Mouse (Mus musculus) embryonic stem cell, embryonic (primary cell): Measurements from ENCODE around the gene Atf7ip.

ENCODE experiments used
- CTCF ChIA-PET, 4 experiments: fragments of 300-600 bp in 2 of 4; fragments of 350-600 bp in 2 of 4; sonication (Branson Sonifier 250); formaldehyde crosslinking; loops; one replicate each; lab custom pipeline; 2022; ENCODE audit warnings: inconsistent platforms in 2 of 4; lab: Charles Lee
- POLR2A ChIA-PET, 4 experiments: fragments of 300-600 bp in 2 of 4; fragments of 350-600 bp in 2 of 4; sonication (Branson Sonifier 250); formaldehyde crosslinking; loops; one replicate each; lab custom pipeline; 2022; ENCODE audit warnings: antibody characterized with exemption in 4 of 4, inconsistent platforms in 1 of 4; lab: Charles Lee

Atf7ip gene

DNA sequence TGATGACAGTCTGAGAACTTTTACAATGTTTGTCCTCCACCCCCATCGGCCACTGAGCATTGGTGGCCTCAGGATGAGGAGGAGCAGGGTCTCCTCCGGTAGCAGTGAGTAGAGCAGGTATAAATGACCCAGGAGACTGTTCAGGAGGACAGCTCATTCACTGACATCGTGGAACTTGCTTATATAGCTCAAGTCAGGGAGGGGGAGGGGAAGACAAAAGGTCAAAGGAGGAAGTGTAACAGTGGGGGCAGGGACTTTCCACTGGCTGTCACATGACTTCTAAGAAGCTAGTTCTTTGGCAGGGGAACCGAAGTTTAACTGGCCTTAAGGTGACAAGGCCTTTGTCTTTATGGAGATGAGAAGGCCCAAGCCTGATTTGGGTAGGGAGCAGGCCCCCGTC, 8.2 kb upstream of the Atf7ip start:
- POLR2A ChIA-PET, result interaction anchor here (0.5 to 12.3 kb wide), 33 partner anchors 8 to 62 kb away, joined by 3 to 273 read pairs (median 4); partner anchors contain the start of gene Atf7ip (in 1 of the 4)
- CTCF ChIA-PET, result interaction anchor here in 1 of 4 experiments (0.9 kb wide), 1 partner anchor 28 kb away, joined by 3 read pairs; no protein-coding TSS in a partner anchor

DNA sequence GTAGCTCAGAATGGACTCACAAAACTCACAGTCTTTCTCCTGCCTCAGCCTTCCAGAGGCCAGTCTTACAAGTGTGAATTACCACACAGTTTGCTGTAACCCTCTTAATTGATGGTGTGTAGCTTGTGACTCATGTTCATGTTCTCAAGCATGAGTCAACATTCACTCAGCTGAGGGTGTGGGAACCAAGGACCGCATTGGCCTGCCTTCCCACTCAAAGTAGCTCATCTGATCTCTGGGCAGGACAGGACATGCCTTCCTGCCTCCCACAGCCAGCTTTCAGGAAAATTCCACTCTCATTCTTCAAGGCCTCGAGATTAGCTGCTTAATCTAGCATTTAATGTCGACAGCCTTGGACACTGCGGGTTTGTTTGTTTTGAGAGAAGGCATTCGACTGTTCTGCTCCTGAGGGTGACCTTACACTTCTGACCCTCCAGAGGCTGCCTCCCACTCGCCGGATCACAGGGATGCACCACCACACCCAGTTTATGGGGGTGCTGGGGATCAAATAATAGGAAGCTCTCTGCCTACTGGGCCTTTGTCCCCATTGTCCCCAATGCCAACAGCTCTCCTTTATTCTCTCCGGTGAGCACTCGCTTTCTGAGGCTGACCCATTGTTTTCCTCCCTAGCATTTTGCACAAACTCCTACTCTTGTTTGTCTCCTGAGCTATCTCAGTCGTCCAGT, 6.5 kb upstream of the Atf7ip start:
- POLR2A ChIA-PET, result interaction anchor here (0.7 to 12.3 kb wide), 73 partner anchors 8 to 305 kb away, joined by 3 to 210 read pairs (median 6); partner anchors contain the start of gene Hist4h4 (in 1 of the 4)

DNA sequence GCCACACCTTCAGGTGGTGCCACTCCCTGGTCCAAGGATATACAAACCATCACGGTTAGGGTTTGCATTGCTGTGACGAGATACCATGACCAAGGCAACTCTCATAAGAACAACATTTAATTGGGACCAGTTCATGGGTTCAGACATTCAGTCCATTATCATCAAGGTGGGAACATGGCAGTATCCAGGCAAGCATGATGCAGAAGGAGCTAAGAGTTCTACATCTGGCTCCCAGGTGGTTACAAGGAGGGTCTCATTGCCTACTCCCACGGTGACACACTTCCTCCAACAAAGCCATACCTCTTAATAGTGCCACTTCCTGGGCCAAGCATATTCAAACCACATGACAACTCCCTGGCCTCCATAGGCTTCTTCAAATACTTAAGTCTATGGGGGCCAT, 2.7 kb downstream of the Atf7ip start:
- POLR2A ChIA-PET, result interaction anchor here in 2 of 4 experiments (0.8 to 5.1 kb wide), 8 partner anchors 10 to 38 kb away, joined by 3 to 29 read pairs (median 5); no protein-coding TSS in a partner anchor

More for the DNA sequence above, 6.5 kb upstream of the Atf7ip start:
- CTCF ChIA-PET, result interaction anchor here (0.6 to 1.5 kb wide), 8 partner anchors 19 to 77 kb away, joined by 3 to 5 read pairs (median 4); no protein-coding TSS in a partner anchor

DNA sequence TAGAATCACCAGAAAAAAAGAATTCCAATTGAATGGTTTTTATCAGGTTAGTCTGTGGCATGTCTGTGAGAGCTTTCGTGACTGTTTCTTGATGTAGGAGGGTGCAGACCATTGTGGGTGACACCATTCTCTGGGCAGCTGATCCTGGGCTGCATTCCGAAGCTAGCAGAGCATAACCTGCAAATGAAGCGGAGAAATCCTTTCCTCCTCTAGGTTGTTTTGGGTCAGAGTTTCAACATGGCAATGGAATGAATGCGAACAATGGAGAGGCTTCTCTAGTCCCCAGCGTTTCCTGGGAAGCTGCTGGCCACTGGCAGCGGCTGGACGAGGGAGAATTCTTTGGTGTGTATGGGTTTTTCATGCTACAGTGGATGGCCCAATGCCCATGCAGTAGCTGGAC, 5.0 kb downstream of the Atf7ip start:
- POLR2A ChIA-PET, result interaction anchor here (0.6 to 2.0 kb wide), 13 partner anchors 8 to 41 kb away, joined by 3 to 6 read pairs (median 4); no protein-coding TSS in a partner anchor
- CTCF ChIA-PET, result no interaction called here

More for the DNA sequence above, 2.7 kb downstream of the Atf7ip start:
- CTCF ChIA-PET, result no interaction called here

DNA sequence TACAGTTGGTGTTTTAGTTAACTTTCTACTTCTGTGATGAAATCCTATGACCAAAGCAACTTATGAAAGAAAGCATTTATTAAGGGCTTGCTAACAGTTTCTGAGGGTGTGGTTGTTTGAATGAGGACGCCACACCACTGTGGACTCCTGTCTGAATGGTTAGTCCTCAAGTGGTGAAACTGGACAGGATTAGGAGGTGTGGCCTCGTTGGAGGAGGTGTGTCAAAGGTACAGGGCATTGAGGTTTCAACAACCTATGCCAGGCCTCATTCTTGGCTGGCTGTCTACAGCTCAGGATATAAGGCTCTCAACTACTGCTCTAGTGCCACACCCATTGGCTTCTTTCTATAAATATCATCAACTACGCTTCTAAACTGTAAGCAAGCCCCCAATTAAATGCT, 6.4 kb downstream of the Atf7ip start:
- ChIA-PET CTCF (no interaction called here), POLR2A (interaction anchor here in 2 of 4 experiments (0.7 to 1.7 kb wide), 5 partner anchors 11 to 45 kb away, joined by 3 to 5 read pairs (median 4); no protein-coding TSS in a partner anchor)

DNA sequence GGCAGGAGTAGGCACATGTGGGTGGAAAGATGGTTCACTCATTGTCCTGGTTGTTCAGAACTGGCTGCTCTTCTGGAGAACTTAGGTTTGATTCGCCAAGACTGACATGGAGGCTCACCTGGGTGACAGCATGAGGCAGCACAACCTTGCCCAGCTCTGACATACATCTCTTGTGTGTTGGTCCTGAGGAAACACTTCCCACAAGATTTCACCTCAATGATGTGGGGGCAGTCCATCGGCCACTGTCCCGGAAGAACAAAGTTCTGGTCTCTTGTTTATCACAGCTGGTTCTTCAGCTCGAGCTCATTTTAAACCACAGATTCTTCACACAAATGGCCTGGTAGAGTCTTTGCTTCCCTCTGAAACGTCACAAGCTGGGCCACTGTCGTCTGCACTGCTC, 10.7 kb downstream of the Atf7ip start:
- CTCF ChIA-PET, result no interaction called here
- POLR2A ChIA-PET, result interaction anchor here in 3 of 4 experiments (0.5 to 11.8 kb wide), 14 partner anchors 9 to 209 kb away, joined by 3 to 216 read pairs (median 5); no protein-coding TSS in a partner anchor

DNA sequence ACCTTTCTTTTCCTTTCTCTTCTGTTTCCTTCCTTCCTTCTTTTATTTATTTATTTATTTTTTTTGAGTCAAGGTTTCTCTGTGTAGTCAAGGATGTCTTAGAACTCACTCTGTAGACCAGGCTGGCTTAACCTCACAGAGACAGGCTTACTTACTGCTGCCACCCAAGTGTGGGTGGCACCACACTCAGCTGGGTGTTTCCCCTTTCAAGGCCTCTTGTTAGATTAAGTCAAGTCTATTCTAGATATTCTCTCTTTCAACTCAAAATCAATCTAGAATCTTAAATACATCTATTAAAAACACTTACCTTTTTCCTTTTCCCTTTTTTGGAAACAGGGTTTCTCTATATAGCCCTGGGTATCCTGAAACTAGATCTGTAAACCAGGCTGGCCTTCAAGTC, 11.3 kb downstream of the Atf7ip start:
- POLR2A ChIA-PET, result interaction anchor here in 2 of 4 experiments (0.6 to 11.8 kb wide), 17 partner anchors 9 to 210 kb away, joined by 3 to 216 read pairs (median 5); partner anchors contain the start of gene Atf7ip (in 1 of the 2)
- CTCF ChIA-PET, result interaction anchor here in 1 of 4 experiments (0.7 kb wide), 1 partner anchor 96 kb away, joined by 4 read pairs; no protein-coding TSS in a partner anchor

DNA sequence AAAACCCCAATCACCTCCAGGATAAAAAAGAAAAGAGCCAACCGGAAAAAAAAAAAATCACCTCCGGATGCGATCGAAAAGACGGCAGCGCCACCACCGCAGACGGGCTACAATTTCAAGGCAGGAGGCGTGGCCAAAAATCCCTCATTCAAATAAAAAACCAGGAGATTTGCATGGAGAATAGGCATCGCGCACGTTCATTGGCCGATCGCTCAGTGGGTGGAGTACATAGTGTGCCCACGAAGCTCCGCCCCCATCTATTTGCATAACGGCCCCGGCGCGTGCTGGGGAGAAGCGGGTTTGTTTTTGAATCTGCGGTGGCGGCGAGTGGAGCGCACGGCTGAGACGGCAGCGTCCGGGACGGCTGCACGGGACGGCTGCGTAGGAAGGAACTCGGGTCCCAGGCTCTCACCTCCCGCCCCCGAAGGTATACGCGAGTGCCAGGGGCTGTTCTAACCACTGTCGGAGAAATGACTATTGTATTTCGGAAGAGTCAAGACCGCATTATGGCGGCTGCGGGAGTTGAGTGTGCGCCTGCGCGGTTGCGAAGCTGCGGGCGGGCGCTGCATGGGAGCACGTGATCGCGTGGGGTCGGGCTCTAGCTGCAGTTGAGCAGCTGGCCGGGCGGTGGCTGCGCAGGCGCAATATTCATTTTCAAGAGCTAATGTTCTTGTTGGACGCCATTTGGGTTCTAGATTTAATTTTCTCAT, 12.7 kb downstream of the Atf7ip start:
- POLR2A ChIA-PET, result interaction anchor here (0.6 to 11.8 kb wide), 90 partner anchors 8 to 1770 kb away, joined by 3 to 216 read pairs (median 6); partner anchors contain the start of genes Atf7ip (in 2 of the 4), H2afj (in 2 of the 4) and Hist4h4 (in 2 of the 4)
- CTCF ChIA-PET, result interaction anchor here in 3 of 4 experiments (0.6 to 1.7 kb wide), 16 partner anchors 13 to 98 kb away, joined by 3 to 11 read pairs (median 4); no protein-coding TSS in a partner anchor

DNA sequence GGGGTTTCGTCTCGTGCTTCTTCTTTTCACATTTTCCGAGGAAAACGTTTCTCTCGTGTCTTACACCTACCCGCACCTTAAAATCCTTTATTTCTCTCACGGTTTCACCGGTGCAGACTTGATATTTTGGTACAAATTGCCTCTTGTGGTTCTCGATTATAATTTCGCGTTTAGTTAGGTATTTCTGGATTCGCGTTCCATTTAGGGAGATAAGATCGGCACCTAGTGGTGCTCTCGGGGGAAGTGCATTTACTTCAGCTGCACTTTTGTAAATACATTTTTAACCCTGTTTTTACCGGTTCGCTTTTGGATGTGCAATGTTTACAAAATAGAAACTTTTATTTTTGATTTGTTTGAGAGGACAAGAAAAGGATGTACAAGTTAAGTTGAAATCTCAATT, 13.3 kb downstream of the Atf7ip start:
- ChIA-PET CTCF (interaction anchor here in 3 of 4 experiments (0.6 to 1.7 kb wide), 13 partner anchors 13 to 98 kb away, joined by 3 to 11 read pairs (median 4); no protein-coding TSS in a partner anchor), POLR2A (interaction anchor here (0.6 to 11.8 kb wide), 83 partner anchors 9 to 1714 kb away, joined by 3 to 216 read pairs (median 7); partner anchors contain the start of genes Atf7ip (in 2 of the 4), H2afj (in 2 of the 4) and Hist4h4 (in 2 of the 4))

DNA sequence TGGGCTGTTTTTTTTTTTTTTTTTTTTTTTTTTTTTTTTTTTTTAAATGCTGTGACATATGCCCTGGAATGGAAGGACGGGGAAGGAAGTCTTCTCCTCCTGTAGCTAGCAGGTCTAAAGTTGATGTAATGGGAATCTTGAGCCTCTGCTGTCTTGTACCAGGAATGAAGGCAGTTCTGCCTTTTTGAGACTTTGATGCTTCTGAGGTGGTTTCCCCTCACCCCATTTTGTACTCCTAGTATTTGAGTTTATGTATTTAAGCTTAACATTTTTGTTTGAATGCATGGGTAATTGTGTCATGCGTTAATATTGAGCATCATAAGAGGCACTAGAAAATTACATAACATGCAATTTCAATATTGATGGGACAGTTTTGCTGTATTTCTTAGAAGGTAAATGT, 14.4 kb downstream of the Atf7ip start:
- ChIA-PET CTCF (interaction anchor here in 1 of 4 experiments (0.7 kb wide), 1 partner anchor 91 kb away, joined by 3 read pairs; no protein-coding TSS in a partner anchor), POLR2A (interaction anchor here in 2 of 4 experiments (0.6 to 11.8 kb wide), 16 partner anchors 9 to 135 kb away, joined by 3 to 216 read pairs (median 18); no protein-coding TSS in a partner anchor)

DNA sequence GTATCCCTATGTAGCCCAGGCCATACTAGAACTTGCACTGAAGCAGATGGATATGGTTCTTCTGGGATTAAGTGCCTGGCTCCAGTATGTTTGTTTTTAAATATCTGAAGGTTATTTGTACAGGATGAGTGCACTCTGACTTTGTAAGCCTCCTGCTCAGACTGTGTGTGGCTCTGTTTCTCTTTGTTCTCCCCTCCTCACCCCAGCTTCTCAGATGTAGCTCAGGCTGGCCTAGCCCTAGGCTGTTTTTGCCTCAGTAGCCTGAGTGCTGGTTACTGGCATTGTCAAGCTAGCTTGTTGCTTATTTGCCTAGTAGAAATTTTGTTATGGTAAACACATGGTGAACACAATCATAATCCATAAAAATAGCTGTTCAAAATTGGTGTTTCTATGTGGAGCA, 15.7 kb downstream of the Atf7ip start:
- ChIA-PET CTCF (interaction anchor here in 1 of 4 experiments (1.1 kb wide), 1 partner anchor 101 kb away, joined by 3 read pairs; no protein-coding TSS in a partner anchor), POLR2A (interaction anchor here in 3 of 4 experiments (0.6 to 11.8 kb wide), 22 partner anchors 9 to 101 kb away, joined by 3 to 216 read pairs (median 6); no protein-coding TSS in a partner anchor)

DNA sequence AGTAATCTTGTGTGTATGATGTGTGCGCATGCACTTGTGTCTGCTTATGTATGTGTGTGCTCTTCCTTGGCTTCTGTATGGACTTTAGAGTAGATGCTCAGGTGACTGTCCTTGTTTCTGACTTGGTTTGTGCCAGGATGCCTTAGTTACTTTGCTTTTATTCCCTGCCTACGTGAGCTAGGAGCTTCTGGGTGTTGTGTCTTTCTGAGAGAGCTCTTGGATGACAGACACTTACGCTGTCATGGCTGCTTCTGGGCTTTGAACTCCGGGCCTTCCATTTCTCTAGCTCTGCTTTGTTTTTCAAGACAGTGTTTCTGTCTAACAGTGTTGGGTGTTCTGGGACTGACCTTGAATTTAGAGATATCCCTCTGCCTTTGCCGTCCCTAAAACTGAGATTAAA, 16.7 kb downstream of the Atf7ip start:
- ChIA-PET POLR2A (interaction anchor here in 3 of 4 experiments (0.6 to 11.8 kb wide), 27 partner anchors 8 to 282 kb away, joined by 3 to 216 read pairs (median 6); partner anchors contain the start of gene Hist4h4 (in 1 of the 3)), CTCF (no interaction called here)

DNA sequence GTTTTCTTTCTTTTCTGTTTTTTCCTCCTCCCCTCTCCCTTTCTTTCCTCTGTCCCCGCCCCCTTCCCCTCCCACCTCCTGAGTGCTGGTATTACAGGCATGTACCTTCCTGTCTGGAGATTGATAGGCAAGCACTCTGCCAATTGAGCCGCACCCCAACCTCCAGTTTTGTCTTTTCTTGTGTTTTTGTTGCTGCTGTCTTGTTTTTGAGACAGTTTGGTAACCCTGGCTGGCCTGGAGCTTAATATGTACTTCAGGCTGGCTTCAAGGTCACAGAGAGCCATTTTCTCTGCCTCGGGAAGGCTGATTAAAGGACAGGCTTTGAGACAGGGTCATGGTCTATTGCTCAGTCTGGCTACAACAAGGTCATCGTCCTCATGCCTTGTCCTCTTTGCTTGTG, 18.8 kb downstream of the Atf7ip start:
- ChIA-PET POLR2A (interaction anchor here in 3 of 4 experiments (0.6 to 11.8 kb wide), 28 partner anchors 8 to 279 kb away, joined by 3 to 216 read pairs (median 5); partner anchors contain the start of gene Hist4h4 (in 1 of the 3)), CTCF (interaction anchor here in 1 of 4 experiments (1.1 kb wide), 1 partner anchor 102 kb away, joined by 5 read pairs; no protein-coding TSS in a partner anchor)

DNA sequence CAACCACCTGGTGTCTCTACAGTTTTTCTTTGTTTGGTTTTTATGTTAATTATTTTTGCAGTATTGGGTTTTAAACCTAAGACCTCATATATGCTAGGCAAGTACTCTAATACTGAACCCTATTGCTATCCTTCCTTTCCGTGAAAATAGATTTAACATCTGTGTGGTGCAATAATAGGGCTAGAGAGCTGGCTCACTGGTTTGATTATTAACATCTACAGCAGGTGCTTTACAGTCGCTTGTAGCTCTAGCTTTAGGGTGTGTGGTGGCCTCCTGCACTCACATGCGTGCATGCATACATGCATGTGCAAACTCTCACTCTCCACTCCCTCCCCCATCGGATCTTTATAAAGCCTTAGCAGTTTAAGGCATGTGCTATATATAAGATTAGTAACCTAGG, 19.6 kb downstream of the Atf7ip start:
- ChIA-PET CTCF (interaction anchor here in 2 of 4 experiments (1.0 to 1.1 kb wide), 2 partner anchors 102 to 103 kb away, joined by 3 to 5 read pairs; no protein-coding TSS in a partner anchor), POLR2A (interaction anchor here in 3 of 4 experiments (0.5 to 11.8 kb wide), 19 partner anchors 9 to 279 kb away, joined by 3 to 216 read pairs (median 5); partner anchors contain the start of gene Hist4h4 (in 2 of the 3))

DNA sequence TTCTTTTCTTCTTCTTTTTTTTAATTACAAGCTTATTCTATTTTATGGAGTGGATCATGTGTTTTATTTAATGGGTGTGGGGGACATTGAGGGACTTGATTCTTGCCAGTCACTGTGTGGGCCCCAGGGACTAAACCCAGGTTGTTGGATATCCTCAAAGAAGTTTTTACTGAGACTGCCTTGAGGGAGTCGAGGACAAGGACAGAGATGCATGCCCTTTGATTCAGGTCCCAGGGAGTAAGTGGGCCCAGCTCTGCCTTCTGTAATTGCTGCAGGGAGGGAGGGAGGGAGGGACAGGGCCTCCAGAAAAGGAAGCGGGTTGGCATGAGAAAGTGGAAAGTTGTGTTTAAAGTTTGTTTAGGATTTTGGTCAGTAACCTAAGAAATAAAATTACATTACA, 23.2 kb downstream of the Atf7ip start:
- CTCF ChIA-PET, result interaction anchor here in 2 of 4 experiments (0.8 to 0.9 kb wide), 2 partner anchors 106 kb away, joined by 3 to 4 read pairs; no protein-coding TSS in a partner anchor
- POLR2A ChIA-PET, result interaction anchor here in 3 of 4 experiments (0.6 to 5.4 kb wide), 17 partner anchors 8 to 66 kb away, joined by 3 to 186 read pairs (median 5); no protein-coding TSS in a partner anchor

DNA sequence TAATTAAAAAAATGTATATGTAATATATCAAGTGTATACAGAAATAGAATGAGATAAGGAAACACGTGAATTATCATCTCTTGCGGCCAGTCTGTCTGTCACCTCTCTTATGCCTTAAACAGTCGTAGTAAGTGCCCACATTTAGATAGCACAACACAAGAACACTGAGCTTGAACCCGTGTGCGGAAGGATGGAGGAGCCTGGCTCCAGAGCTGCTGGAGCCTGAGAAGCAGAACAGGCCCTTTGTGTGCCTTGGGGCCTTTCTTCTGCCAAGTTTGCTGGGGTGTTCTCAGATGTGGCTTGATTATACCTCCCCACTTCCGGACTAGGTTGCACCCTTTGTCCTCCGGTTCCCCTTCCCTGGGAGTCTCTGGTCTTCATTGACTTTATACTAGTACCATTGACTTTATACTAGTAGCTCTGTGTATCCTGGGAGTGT, 25.8 kb downstream of the Atf7ip start:
- ChIA-PET CTCF (interaction anchor here in 3 of 4 experiments (0.7 to 1.4 kb wide), 7 partner anchors 11 to 109 kb away, joined by 3 to 4 read pairs (median 3); no protein-coding TSS in a partner anchor), POLR2A (interaction anchor here (0.5 to 5.4 kb wide), 62 partner anchors 10 to 1995 kb away, joined by 3 to 186 read pairs (median 8); partner anchors contain the start of genes H2afj (in 1 of the 4) and Hist4h4 (in 1 of the 4))
